Mouse (Mus musculus): ENCODE data around the gene Agbl4.

DNA sequence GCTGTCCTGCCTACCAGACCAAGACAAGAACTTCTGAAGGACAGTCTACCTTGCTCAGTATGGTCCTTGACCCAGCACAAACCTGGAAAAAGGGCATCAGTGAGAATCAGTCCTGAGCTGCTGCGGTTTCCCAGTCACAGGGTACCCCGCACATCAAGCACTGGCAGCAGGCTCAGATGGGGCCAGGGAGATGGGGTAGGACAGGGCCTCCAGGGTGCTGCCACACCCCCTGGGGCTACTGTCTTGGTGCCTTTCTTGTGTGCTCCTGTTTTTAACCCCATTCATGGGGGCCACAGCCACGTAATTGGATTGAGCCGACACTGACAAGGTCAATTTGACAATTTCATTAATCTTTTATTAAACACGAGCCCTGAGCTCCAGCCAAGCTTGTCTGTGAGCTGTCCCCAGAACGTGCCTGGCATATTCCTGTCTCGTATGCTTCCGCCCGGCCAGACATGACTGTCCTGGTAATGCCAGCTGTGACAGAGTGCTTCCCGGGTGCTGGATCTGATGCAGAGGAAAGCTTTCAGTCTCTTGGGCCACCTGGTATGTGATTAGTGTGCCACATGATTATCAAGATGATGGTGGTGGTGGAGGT lies 1078.0 kb downstream of the Agbl4 start:
- TF ChIP-seq POLR2A (IDR thresholded peaks at IDR 0.05; ENCODE audit: extremely low read depth, insufficient read depth, low read length) (no peak), CTCF (IDR thresholded peaks at IDR 0.05; ENCODE audit: low read depth, low read length) (no peak)

All from liver, adult 2 months (tissue).